Mouse (Mus musculus) olfactory bulb, adult 2 months (tissue): Measurements from ENCODE around the gene Ear14.

Source experiments
- CTCF ChIP-seq: fragments of 200-500 bp; IDR thresholded peaks from 2 replicates; pipeline ENCODE4 v1.5.1; 2012; ENCODE audit warnings: low read depth, mild to moderate bottlenecking, low read length, moderate library complexity; ENCODE audit not compliant: insufficient read depth
- POLR2A ChIP-seq: fragments of 200-500 bp; IDR thresholded peaks from 2 replicates; pipeline ENCODE4 v1.6.1; 2012; ENCODE audit warnings: mild to moderate bottlenecking, low read depth, low read length, moderate library complexity; ENCODE audit not compliant: insufficient read depth

DNA sequence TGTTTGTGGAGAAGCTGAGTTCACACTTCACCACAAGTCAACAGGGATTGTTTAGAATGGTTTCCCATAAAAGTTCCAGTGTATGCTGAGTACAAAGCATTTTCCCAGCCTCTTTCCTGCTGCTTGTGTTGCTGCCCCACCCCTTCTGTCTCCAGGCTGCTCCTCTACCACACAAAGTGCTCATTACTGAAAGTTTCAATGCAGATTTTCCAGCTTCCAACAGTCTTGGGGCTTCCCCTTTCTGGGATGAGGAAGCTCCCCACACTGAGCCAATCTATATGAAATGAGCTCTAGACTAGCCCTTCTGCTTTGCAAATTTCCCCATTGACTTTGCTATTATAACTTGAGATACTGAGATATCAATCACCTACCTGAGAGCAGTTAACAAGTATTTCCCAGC lies 37.1 kb upstream of the Ear14 start:
- no peak for TF ChIP-seq CTCF
- no peak for TF ChIP-seq POLR2A
